Mouse (Mus musculus) embryo, embryonic 10.5 days (tissue): ENCODE measurements around the gene Trim41.

Source experiments
- DNase-seq: peaks from one replicate; pipeline ENCODE4 v3.0.0-alpha.2; 2015; ENCODE audit warnings: low spot score

Gene Trim41

GRCm38 (mm10) chr11:48789973-48790823 lies 27.0 kb downstream of the Trim41 start:
- DNase-seq, result peak; percentile 92

DNA sequence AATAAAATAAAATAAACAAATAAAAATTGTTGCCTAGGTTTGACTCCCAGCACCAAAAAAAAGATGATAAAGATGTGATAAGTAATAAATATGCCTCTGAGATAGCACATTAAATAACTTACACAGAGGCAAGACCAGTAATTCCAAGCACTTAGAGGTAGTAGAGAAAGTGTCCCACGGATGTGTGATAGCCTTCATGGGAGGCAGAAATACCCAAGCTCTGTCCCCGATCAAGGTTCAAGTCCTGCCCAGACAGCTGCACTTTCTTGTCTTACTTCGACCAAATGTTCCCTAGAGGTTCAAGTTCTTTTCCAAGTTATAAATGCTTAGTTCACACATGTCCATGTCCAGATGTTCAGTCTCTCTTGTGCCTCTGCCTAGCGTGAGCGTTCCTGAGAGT lies 27.9 kb downstream of the Trim41 start:
- DNase-seq, result no peak

DNA sequence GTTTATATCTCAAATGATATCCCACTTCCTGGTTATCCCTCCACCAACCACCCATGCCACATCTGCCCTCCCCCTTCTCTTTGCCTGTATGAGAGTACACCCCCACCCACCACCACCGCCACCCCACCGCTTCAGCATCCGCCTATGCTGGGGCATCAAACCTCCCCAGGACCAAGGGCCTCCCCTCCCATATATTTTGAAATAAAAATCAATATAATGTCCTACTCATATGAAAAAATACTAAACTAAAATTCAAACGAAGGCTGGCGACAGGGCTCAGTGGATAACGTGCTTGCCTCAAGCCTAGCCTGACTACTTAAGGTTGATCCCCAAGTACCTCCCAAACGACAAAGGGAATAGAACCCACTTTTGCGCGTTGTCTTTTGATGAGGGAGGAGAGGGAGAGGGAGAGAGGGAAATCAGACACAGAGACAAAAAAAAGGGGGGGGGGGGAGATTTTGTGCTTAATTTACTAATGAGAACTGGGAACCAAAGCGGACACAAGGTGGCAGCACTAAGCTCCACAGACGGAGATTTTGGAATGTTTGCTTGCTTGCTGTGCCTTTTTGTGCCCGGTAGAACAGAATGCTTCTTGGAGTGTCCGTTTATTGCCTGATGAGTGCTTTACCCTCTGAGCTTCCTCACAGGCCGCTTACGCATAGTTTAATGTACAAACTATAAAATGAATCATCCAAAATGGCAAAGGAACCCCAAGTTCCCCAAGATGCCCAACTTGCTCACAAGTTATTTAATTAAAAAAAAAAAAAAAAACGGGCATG lies 28.7 kb downstream of the Trim41 start:
- peak; percentile 93 for DNase-seq

DNA sequence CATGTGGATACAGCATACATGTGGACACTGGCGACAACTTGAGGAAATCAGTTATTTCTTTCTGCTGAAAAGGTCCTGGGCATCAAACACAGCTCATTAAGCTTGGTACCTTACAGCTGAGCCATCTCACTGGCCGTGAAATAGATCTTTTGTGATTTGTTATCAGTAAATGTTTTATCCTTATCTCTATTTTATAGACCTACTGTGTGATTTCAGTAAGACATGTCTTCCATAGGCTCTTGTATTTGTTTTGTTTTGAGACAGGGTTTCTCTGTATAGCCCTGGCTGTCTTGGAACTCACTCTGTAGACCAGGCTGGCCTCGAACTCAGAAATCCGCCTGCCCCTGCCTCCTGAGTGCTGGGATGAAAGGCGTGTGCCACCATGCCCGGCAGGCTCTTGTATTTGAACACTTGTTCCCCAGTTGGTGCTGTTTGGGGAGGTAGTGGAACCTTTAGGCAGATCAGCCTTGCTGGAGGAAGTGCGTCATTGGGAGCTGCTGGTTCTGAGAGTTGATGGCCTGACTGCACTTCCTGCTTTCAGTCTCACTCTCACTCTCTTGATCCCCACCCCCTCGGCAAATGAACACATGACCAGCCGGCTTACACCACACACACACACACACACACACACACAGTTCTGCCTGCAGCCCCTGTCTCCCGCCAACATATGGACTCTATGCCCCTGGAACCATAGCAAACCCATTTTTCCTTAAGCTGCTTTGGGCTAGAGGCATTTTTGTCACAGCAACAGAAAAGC lies 29.5 kb downstream of the Trim41 start:
- DNase-seq, result peak; percentile 56

- no peak for DNase-seq
Observed at GRCm38 (mm10) chr11:48782243-48782642, 34.9 kb downstream of the Trim41 start.

GRCm38 (mm10) chr11:48779450-48779849 lies 37.7 kb downstream of the Trim41 start:
- peak; percentile 66 for DNase-seq

- DNase-seq, result no peak
Observed at GRCm38 (mm10) chr11:48777303-48777702, 39.9 kb downstream of the Trim41 start.

GRCm38 (mm10) chr11:48776664-48777063 lies 40.5 kb downstream of the Trim41 start:
- DNase-seq, result no peak

DNA sequence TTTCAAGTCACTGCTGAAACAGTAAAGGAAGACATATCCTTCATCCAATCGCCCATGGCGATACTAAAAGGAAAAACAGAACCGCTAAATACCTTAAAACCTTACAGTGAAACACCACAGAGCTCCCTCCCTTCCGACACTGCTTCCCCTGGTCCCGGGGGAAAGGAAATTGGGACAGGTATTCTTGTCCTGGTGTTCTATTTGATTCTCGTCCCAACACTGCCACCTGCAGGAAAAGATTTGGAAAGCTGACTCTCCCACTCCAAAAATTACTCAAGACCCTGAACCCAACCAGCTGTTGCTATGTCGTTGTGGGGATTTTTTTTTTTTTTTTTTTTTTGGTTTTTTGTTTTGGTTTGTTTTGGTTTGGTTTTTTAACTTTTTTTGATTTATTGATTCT lies 41.7 kb downstream of the Trim41 start:
- peak; percentile 89 for DNase-seq

GRCm38 (mm10) chr11:48774443-48775298 lies 42.5 kb downstream of the Trim41 start:
- DNase-seq, result peak; percentile 83

- peak; percentile 55 for DNase-seq
Observed at GRCm38 (mm10) chr11:48771691-48772090, 45.5 kb downstream of the Trim41 start.

- DNase-seq, result no peak
Observed at GRCm38 (mm10) chr11:48767195-48767876, 49.8 kb downstream of the Trim41 start.

DNA sequence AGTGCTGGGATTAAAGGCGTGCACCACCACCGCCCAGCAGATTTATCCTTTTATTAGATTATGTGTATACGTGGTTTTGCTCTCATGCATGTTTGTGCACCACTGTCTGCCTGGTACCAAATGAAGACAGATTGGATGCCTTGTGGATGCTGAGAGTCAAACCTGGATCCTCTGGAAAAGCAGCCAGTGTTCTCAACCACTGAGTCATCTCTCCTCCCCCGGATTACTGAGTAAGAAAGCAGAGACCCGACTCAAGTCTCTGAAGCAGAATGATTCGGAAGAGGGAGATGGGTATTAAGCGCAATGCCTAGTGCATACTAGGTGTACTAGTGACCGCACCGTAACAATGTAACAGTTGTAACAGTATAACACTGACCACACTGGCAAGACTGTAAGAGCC lies 53.0 kb downstream of the Trim41 start:
- DNase-seq, result no peak

DNA sequence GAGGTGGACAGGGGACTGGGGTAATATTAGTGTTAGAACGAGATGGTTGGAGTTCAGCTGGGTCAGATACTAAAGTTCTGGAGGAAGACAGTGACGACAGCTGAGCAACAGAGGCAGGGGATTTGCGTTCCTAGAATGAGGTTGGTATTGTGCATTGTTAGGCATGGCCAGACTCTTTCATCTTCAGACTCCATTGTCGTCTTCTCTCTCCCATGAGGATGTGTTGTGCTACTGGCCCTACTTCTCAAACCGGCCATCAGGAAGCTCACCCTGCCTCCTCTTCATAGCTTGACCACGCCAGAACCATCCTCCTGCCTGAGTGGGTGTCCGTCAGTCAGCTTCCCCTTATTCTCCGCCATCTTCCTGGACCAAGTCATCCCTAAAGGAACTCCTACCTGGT lies 58.1 kb downstream of the Trim41 start:
- DNase-seq, result no peak
